Mouse (Mus musculus): ENCODE measurements at regions not wholly inside any gene's neighbourhood (a gene's known extent, or its start where the extent isn't known, plus 50 kb on each side); places are given as distances from the start of the nearest gene placed in this dataset.
A peak's percentile ranks its signal among the peaks of the same experiment; 100 is the strongest.

DNA sequence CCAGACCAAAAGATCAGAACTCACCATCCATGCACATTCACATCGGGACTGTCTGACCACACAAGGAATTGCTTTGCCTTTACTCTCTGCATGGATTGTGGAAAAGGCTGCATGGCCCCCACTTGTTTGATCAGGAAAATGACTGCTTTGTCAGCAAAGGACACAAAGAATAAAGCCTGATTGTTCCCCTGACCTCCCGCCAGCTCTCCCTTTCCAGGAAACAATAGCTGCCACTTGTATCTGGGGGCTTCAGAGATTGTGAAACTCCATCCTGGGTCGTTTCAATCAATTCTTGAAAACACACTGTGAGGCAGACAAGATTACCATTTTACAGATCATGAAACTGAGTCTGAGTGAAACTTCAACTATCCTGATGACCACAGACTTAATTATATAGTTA lies 70.7 kb downstream of the Zic3 start:
- no peaks in the 10 kb centered on the region for H3K4me1 ChIP-seq (replicated peaks; ENCODE audit: insufficient read depth, low read length)
- no peaks in the 10 kb centered on the region for H3K9me3 ChIP-seq (replicated peaks; ENCODE audit: low read length)
- no peak for TF ChIP-seq CTCF (IDR thresholded peaks at IDR 0.05; ENCODE audit: low read depth)
- no peak overlapping the region for H3K9ac ChIP-seq (ENCODE audit: low read depth, low read length)
- 55% methylated on average over 3 of the region's 3 CpGs for WGBS
- ATAC-seq (replicated peaks; ENCODE audit: low FRiP score, low read depth) (no peak), DNase-seq (ENCODE audit: low spot score) (no peak)
- no peak overlapping the region for H3K27ac ChIP-seq
- no peak overlapping the region for H3K4me2 ChIP-seq (ENCODE audit: low read length)
- no peaks in the 10 kb centered on the region for H3K27me3 ChIP-seq (ENCODE audit: insufficient read depth, low read length)
- no peak overlapping the region for H3K4me3 ChIP-seq (replicated peaks; ENCODE audit: low read depth, low read length)
- H3K36me3 ChIP-seq (ENCODE audit: insufficient read depth, low read length): no peaks in the 10 kb centered on the region

DNA sequence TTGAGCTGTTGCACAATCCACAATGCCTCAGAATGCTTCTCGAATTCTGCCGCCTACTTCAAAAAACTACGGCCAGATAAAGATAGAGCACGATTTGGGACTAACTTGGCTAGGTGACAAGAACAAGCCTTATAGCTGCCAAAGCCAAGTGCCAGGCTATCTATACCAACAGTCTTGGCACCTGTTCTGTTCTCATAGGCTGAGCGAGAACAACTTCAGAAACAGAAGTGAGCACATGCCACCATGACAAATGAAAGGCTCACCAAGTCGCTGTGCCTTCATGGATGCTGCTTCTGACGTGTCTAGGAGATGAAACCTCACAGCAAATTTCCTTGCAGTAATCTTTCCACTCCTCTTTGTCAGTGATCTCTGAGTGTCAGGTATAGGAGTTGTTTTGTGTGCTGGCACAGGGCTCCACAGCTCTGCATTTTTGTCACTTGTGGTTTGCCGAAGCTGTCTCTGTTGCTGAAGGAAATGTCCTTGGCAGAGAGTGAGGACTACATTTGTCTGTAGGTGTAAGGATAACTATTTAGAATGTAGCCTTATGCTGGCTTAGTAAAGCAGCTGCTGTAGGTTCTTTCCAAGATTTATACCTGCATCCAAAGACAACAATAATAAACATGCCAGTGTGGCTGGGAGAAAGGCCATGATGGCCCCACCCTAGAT lies 95.4 kb downstream of the Zic3 start:
- 84% methylated on average over 8 of the region's 8 CpGs for WGBS
- Histone ChIP-seq H3K4me1 (replicated peaks; ENCODE audit: insufficient read depth, low read length) (no peaks in the 10 kb centered on the region), H3K4me3 (replicated peaks; ENCODE audit: low read depth, low read length) (no peak overlapping the region), H3K27ac (no peak overlapping the region), H3K27me3 (ENCODE audit: insufficient read depth, low read length) (no peaks in the 10 kb centered on the region), H3K4me2 (ENCODE audit: low read length) (no peak overlapping the region), H3K9ac (ENCODE audit: low read depth, low read length) (no peak overlapping the region), H3K9me3 (replicated peaks; ENCODE audit: low read length) (no peaks in the 10 kb centered on the region), H3K36me3 (ENCODE audit: insufficient read depth, low read length) (no peaks in the 10 kb centered on the region)
- ATAC-seq (replicated peaks; ENCODE audit: low FRiP score, low read depth) (no peak), DNase-seq (ENCODE audit: low spot score) (no peak)
- TF ChIP-seq CTCF (IDR thresholded peaks at IDR 0.05; ENCODE audit: low read depth): no peak

DNA sequence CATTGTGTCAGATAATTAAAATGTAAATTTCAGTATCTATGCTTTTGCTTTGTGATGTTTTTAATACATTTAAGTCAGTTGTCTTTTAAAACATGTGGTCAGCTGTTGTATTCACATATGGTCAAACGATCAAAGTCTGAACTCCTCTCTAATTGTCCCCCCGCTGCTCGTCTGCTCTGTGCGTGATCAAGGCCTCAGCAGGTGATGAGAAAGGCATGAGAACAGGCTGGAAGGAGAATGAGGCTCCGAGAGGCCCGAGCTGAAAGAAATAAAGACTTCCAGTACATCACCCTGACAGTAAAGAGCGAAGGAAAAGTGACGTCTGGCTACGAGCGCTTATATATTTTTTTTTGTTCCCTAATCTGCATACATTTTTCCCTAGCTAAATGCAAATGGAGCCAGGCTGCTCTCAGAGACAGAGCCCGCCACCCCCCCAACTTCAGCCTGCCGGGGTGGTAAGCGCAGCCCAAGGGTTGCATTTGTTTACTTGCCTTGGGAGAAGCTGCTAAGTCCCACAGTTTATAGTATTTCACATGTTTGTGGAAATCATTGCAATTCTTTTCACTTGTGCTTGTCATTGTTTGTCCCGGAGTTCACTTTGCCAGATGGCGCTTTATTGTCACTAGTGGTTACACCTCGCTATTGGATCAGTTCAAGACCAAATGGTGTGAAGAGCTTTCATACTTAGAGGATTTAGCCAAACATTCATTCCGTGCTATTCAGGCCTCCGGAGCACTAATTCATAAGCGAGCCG lies 133.0 kb downstream of the Zic3 start:
- H3K9me3 ChIP-seq (replicated peaks; ENCODE audit: low read length): no peaks in the 10 kb centered on the region
- H3K4me2 ChIP-seq (ENCODE audit: low read length): peak overlapping the region; percentile 37
- H3K4me3 ChIP-seq (replicated peaks; ENCODE audit: low read depth, low read length): 0 out of 2 replicates have a peak overlapping the region, but pooled peaks have one; percentile 11
- no peak overlapping the region for H3K27ac ChIP-seq
- no peaks in the 10 kb centered on the region for H3K27me3 ChIP-seq (ENCODE audit: insufficient read depth, low read length)
- no peaks in the 10 kb centered on the region for H3K4me1 ChIP-seq (replicated peaks; ENCODE audit: insufficient read depth, low read length)
- ATAC-seq (replicated peaks; ENCODE audit: low FRiP score, low read depth) (no peak), DNase-seq (ENCODE audit: low spot score) (peak; percentile 0)
- TF ChIP-seq CTCF (IDR thresholded peaks at IDR 0.05; ENCODE audit: low read depth): no peak
- no peaks in the 10 kb centered on the region for H3K36me3 ChIP-seq (ENCODE audit: insufficient read depth, low read length)
- whole genome bisulfite sequencing: 35% methylated on average over 20 of the region's 20 CpGs
- H3K9ac ChIP-seq (ENCODE audit: low read depth, low read length): no peak overlapping the region

DNA sequence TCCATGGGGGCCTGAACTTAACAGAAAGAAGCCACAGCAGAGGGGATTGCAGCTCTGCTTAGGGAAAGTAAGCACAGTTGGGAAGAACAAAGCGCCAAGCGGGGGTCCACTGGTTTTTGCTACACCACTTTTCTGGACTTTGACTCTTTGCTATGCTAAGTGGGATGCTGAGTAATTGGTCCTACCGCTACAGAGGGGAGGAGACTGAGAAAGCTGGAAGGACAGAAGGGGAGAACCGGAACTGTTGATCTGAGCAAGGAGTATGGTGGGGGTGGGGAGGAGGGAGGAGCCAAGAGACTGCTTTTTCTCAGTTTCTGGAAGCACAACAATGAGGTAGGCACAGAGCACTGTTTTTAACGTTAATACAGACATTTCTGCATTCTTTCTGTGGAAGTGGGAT lies 134.9 kb downstream of the Zic3 start:
- no peaks in the 10 kb centered on the region for H3K36me3 ChIP-seq (ENCODE audit: insufficient read depth, low read length)
- H3K9ac ChIP-seq (ENCODE audit: low read depth, low read length): no peak overlapping the region
- no peak for DNase-seq (ENCODE audit: low spot score)
- no peak overlapping the region for H3K4me3 ChIP-seq (replicated peaks; ENCODE audit: low read depth, low read length)
- H3K27ac ChIP-seq: no peak overlapping the region
- no peaks in the 10 kb centered on the region for H3K9me3 ChIP-seq (replicated peaks; ENCODE audit: low read length)
- no peak for ATAC-seq (replicated peaks; ENCODE audit: low FRiP score, low read depth)
- WGBS: 42% methylated on average over 5 of the region's 5 CpGs
- no peaks in the 10 kb centered on the region for H3K27me3 ChIP-seq (ENCODE audit: insufficient read depth, low read length)
- no peak for TF ChIP-seq CTCF (IDR thresholded peaks at IDR 0.05; ENCODE audit: low read depth)
- no peak overlapping the region for H3K4me2 ChIP-seq (ENCODE audit: low read length)
- no peaks in the 10 kb centered on the region for H3K4me1 ChIP-seq (replicated peaks; ENCODE audit: insufficient read depth, low read length)

DNA sequence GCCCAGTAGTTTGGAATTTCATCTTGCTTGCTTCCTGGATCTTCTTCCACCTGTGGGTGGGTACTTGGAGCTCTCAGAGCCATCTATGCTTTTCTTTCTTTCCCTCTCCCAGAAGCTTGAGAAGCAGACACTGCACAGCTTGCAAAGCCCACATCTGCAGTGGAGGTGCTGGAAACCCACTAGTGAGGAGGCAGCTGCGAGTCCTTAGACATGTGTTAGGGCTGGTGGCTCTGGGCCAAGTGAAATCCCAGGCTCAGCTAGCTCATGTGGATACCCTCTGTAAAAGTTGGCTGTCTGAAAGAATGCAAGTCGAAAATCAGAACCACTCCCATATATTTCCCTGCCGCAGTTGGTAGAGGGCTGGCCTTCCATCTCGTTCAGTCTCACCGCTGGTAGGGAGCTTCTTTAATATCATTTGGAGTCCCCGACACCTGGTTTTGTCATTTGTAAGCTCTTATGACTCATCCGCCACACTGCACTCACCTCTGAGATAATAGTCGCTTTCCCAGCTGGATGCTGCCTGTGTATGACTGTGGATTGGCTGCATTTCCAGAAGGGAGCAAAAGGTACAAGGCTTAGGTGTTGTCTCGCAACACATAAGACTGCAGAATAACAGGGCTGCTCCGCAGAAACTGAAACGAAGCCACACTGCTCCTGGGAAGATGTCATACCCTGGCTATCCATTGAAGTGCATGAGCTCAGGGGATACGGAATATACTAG lies 143.8 kb downstream of the Zic3 start:
- H3K9me3 ChIP-seq (replicated peaks; ENCODE audit: low read length): no peaks in the 10 kb centered on the region
- ATAC-seq (replicated peaks; ENCODE audit: low FRiP score, low read depth) (no peak), DNase-seq (ENCODE audit: low spot score) (no peak)
- no peaks in the 10 kb centered on the region for H3K4me1 ChIP-seq (replicated peaks; ENCODE audit: insufficient read depth, low read length)
- 83% methylated on average over 12 of the region's 12 CpGs for WGBS
- no peak overlapping the region for H3K27ac ChIP-seq
- H3K4me3 ChIP-seq (replicated peaks; ENCODE audit: low read depth, low read length): no peak overlapping the region
- H3K27me3 ChIP-seq (ENCODE audit: insufficient read depth, low read length): no peaks in the 10 kb centered on the region
- no peak for TF ChIP-seq CTCF (IDR thresholded peaks at IDR 0.05; ENCODE audit: low read depth)
- H3K36me3 ChIP-seq (ENCODE audit: insufficient read depth, low read length): no peaks in the 10 kb centered on the region
- no peak overlapping the region for H3K9ac ChIP-seq (ENCODE audit: low read depth, low read length)
- H3K4me2 ChIP-seq (ENCODE audit: low read length): no peak overlapping the region

DNA sequence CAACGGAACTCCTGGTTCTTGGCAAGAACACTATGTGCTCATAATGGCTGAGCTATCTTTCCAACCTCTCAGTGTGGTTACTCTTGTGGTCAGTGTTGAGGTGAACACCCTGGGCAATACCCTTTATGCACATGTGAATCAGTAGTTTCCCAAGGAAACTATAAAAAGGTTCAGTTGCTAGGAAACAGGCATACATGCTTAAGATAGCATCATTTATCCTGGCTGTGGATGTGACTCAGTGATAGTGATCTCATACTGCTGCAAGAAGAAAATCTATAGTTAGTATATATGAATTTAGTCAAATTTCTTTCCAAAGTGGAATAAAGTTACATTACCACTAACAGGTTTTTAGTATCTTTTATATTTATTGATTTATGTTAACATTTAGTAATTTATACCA lies 151.8 kb downstream of the Zic3 start:
- WGBS: 91% methylated on average over 1 of the region's 1 CpGs
- H3K27me3 ChIP-seq (ENCODE audit: insufficient read depth, low read length): no peaks in the 10 kb centered on the region
- no peak for ATAC-seq (replicated peaks; ENCODE audit: low FRiP score, low read depth)
- TF ChIP-seq CTCF (IDR thresholded peaks at IDR 0.05; ENCODE audit: low read depth): no peak
- no peak overlapping the region for H3K9ac ChIP-seq (ENCODE audit: low read depth, low read length)
- H3K36me3 ChIP-seq (ENCODE audit: insufficient read depth, low read length): no peaks in the 10 kb centered on the region
- H3K4me2 ChIP-seq (ENCODE audit: low read length): no peak overlapping the region
- H3K4me3 ChIP-seq (replicated peaks; ENCODE audit: low read depth, low read length): no peak overlapping the region
- H3K27ac ChIP-seq: no peak overlapping the region
- H3K9me3 ChIP-seq (replicated peaks; ENCODE audit: low read length): no peaks in the 10 kb centered on the region
- DNase-seq (ENCODE audit: low spot score): no peak
- no peaks in the 10 kb centered on the region for H3K4me1 ChIP-seq (replicated peaks; ENCODE audit: insufficient read depth, low read length)
